Mouse (Mus musculus) liver, embryonic 14.5 days (tissue): ENCODE results near the gene C1qtnf9.

Experiments
- CTCF ChIP-seq: IDR thresholded peaks from 2 replicates; pipeline ENCODE4 v1.5.1; 2016; ENCODE audit warnings: antibody characterized with exemption, low read depth, control low read depth
- EP300 ChIP-seq: IDR thresholded peaks from 2 replicates; pipeline ENCODE4 v1.6.1; 2016; ENCODE audit warnings: antibody characterized with exemption, low read depth

GRCm38 (mm10) chr14:60767884-60768283 is at the start of gene C1qtnf9:
- TF ChIP-seq CTCF (no peak), EP300 (no peak)
